Mouse (Mus musculus): ENCODE measurements around the gene Eapp.

DNA sequence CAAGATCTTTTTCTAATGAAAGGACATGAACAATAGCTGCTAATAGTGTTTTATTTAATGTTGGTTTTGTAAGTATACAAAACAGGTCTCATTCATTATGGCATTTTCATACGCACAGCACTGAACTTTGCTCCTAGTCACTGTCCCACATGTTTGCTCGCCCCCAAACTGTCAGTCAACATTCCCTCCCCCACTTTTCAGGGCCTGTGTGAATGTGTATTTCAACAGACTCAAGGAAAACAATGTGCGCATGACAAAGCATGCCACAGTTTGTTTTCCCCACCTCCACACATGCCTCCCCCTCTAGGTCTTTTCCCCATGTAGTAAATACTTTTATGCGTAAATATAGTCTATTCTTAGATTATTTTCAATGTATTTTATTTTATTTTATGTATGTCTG, 24.4 kb downstream of the Eapp start:
- TF ChIP-seq POLR2A (IDR thresholded peaks at IDR 0.05; ENCODE audit: low read depth, low read length) (no peak), CTCF (conservative IDR thresholded peaks at IDR 0.05; ENCODE audit: insufficient read depth, insufficient read length, low read depth, low read length) (no peak)
